Mouse (Mus musculus) kidney, adult 18-20 months (tissue): ENCODE measurements around the gene Chrdl2.
A peak's percentile ranks its signal among the peaks of the same experiment; 100 is the strongest.

Source experiments
- DNase-seq: peaks from one replicate; pipeline ENCODE4 v3.0.0; 2021

Gene Chrdl2

GRCm38 (mm10) chr7:99988725-99989124, 17.2 kb upstream of the Chrdl2 start:
- peak; percentile 76 for DNase-seq

GRCm38 (mm10) chr7:99989844-99990760, 15.9 kb upstream of the Chrdl2 start:
- no peak for DNase-seq

GRCm38 (mm10) chr7:99990990-99991707, 14.8 kb upstream of the Chrdl2 start:
- no peak for DNase-seq

- DNase-seq: no peak
Measured at GRCm38 (mm10) chr7:99993159-99993558, 12.8 kb upstream of the Chrdl2 start.

DNA sequence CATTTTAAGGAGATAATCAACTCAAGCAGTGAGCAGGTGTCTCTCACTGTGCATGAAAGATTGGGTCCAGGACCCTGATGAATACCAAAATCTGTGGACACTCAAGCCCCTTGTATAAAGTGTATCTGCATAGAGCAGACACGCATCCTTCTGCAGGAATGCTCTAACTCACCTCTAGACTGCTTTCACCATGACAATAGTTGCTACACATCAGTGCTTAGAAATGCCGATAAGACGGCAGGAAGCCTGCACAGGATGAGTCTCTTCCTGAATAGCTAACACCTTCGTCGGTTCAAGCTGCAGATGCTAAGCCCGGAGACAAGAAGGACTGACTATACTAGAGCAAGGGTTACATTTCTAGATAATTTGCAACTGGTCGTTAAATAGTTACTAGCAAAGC, 10.8 kb upstream of the Chrdl2 start:
- no peak for DNase-seq

DNA sequence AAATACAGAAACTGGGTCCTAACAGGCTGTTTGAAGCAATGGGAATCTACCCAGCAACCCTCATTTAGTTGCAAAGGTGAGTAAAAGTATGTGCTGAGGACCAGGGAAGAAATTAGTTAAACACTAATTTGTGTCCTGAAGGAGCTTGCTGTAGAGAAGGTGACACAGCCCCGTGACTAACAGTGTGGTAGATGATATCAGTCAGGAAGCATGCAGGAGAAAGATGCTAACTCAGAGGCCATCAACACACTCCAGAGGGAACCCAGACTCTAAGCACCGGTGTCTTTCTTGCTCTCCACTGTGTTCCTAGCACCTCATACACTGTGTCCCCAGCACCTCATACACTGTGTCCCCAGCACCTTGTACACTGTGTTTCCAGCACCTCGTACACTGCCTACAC, 7.3 kb upstream of the Chrdl2 start:
- DNase-seq: no peak

- no peak for DNase-seq
Measured at GRCm38 (mm10) chr7:100003781-100004180, 2.2 kb upstream of the Chrdl2 start.

DNA sequence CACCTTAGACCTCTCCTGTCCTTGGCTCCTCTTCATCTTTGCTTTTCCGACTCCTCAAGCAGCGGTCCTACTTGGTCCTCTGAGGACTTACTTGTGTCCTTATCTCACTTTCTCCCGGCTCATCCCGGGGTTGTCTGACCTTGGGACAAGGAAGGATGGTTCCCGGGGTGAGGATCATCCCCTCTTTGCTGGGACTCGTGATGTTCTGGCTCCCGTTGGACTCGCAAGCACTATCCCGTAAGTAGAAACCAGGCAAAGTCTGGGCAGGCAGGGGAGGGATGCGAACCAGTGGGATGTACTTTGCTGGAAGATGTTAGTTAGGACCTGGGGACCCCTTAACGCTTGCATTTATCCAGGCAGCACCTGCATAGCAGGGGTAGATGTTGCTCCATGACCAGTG, 439 bp downstream of the Chrdl2 start:
- no peak for DNase-seq

GRCm38 (mm10) chr7:100008765-100009164, 2.8 kb downstream of the Chrdl2 start:
- no peak for DNase-seq

DNA sequence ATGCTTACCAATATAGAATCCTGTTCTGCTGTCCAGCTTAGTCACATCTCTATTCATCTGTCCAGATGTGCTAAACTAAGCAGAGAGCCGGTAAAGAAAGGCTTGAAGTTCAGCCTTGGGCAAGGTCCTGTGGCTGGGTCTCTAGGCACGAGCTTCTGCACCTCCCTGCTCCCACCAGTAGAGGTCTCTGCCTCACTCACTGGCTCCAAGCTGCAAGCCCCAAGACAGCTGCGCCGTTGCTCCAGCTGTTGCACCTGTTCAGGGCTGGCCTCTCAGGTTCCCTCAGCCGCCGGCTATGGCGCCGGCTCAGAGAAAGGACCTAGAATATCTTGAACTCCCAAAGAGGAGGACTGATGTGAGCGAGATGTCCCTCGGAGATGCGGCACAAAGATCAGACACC, 3.7 kb downstream of the Chrdl2 start:
- DNase-seq: peak; percentile 82

- peak; percentile 80 for DNase-seq
Measured at GRCm38 (mm10) chr7:100010711-100011110, 4.7 kb downstream of the Chrdl2 start.

DNA sequence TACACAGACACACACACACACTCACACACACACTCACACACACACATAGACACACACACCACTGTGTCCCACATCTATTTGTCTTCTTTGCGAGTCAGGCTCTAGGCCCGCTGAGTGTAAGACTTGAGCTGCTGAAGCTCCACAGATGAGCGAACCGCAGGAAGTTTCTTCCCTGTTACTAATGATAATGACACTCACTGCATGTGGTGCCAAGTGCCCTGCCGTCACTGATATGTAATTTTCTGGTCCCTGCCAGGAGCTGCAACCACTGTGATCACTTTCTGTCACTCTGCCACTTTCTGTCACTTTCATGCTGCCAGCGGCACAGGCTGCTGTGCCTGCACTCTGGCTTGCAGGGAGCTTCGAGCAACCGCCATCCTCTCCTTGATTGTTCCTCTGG, 6.1 kb downstream of the Chrdl2 start:
- no peak for DNase-seq

- no peak for DNase-seq
Measured at GRCm38 (mm10) chr7:100012515-100012914, 6.5 kb downstream of the Chrdl2 start.

DNA sequence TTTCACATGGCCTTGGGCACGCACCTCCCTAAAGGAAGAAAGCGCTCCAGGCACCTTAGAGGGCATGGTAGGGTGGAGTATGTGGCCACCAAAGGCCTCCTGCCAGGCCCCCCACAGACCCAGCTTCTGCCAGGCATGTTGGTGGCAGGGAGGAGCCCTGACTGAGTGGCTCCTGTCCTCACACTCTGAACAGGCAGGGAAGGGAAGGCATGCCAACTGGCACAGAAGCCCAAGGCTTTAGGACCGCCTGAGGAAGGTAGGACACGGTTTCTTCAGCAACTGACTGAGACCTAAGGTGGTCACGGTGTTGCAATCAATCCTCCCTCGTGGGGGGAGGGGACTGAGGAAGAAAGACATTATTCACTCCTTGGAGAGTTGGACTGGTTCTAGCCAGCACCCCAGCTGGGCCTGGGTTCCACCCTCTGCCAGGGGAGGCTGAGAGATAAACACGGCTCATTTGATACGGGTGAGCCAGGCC, 8.2 kb downstream of the Chrdl2 start:
- peak; percentile 71 for DNase-seq

DNA sequence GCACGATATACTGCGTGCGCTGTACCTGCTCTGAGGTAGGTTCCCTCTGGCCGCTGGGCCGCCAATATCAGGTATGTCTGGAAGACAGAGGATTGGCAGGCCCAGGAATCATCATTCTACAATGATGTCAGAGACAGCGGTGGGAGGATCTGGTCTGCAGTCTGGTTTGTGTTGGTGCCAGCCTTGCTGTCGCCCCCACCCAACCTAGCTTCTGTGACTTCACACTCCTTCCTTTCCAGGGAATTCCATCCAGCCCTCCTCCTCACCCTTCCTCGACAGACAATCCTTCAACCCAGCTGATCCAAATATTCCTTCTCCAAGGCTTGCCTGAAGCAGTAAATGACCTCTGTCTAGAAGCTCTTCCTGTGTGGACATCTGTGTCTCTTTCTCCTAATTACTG, 11.1 kb downstream of the Chrdl2 start:
- DNase-seq: no peak

GRCm38 (mm10) chr7:100027353-100027752, 21.4 kb downstream of the Chrdl2 start:
- no peak for DNase-seq

DNA sequence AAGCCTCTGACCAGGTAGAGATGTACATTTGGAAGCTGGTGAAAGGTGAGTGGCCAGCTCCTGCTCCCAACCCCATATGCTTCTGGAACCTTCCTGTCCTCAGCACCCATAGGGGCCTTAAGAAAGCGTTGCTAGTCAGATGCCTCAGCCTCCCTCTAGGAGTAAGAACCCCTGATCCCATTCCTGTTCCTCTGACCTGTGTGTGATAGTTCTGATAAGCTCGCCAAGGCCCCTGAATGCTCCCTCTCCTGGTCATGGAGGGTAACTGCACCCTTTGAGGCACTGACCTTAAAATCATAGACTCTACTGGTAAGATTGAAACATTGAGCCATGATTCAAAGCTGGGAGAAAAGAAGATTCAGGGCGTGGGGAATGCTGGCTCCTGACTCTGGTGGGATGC, 23.3 kb downstream of the Chrdl2 start:
- peak; percentile 18 for DNase-seq

GRCm38 (mm10) chr7:100030996-100031749, 25.2 kb downstream of the Chrdl2 start:
- no peak for DNase-seq

DNA sequence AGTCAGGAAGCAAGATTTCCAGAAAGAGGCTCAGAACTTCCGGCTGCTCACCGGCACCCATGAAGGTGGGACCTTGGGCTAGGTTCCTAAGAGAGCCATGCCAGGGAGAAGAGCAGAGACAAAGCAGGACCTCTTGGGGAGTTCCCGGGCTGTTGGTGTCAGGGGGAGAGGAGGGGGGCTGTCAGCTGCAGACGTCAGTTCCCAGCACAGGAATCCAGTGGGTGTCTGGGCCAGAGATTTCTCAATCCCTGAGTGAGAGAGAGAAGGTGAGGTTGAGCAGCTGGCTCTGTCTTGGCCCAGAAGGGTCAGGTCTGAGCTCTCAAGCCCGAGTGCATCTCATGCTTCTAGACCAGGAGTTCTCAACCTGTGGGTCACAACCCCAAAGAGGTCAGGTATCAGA, 27.7 kb downstream of the Chrdl2 start:
- no peak for DNase-seq

- no peak for DNase-seq
Measured at GRCm38 (mm10) chr7:100034815-100035463, 29.0 kb downstream of the Chrdl2 start.

GRCm38 (mm10) chr7:100036050-100036449, 30.1 kb downstream of the Chrdl2 start:
- DNase-seq: no peak

- DNase-seq: no peak
Measured at GRCm38 (mm10) chr7:100036495-100036894, 30.5 kb downstream of the Chrdl2 start.

- peak; percentile 25 for DNase-seq
Measured at GRCm38 (mm10) chr7:100042120-100042519, 36.1 kb downstream of the Chrdl2 start.
